In the genomic region with DNA sequence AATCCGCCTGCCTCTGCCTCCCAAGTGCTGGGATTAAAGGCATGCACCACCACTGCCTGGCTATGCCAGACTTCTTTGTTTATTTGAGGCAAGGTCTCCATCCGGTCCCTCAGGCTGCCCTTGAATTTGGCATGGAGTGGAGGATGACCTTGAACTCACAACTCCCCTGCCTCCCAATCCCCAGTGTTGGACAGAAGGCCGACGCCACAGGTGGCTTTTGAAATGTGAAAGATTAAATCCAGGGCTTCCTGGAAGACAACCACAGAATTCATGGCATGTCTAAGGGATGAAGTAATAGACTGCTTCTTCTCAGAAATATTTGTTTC, we compare ENCODE assay signal across 1 mouse cellular context.
A peak's percentile ranks its signal among the peaks of the same experiment; 100 is the strongest.
TF ChIP-seq lines count a peak whose summit lies in the region.

No protein-coding gene starts in this region.

TF ChIP-seq in ES-E14, 5 proteins besides CTCF, POLR2A, EP300 and RAD21:
- TF ChIP-seq ZNF384 (IDR thresholded peaks at IDR 0.05; ENCODE audit: low read depth, low read length) (0 out of 2 replicates have a peak, but pooled peaks have one; percentile 12), HCFC1 (IDR thresholded peaks at IDR 0.05; ENCODE audit: borderline replicate concordance, insufficient read depth, low read length) (no peak)
